Mouse (Mus musculus) embryonic facial prominence, embryonic 15.5 days (tissue): Measurements from ENCODE around the gene Rhox8. TPM values are rescaled to one million over a fixed set of nuclear protein-coding genes. Genes with fewer than 3 reads are reported as not detected.
"Not testable (repeated sequence)": the region's sequence is repeated elsewhere in the genome, so short reads cannot be mapped to it uniquely, and the experiment has no call there.

ENCODE experiments used
- ATAC-seq: fragments of 200-750 bp; cut with Nextera tagmentation; 2 replicates; pipeline ENCODE4 v1.8.0; 2017; ENCODE audit warnings: low read depth, moderate TSS enrichment; ENCODE audit not compliant: insufficient number of reproducible peaks, low FRiP score, low TSS enrichment
- H3K27ac ChIP-seq: fragments of 300-500 bp; sonication (generic); replicated peaks from 2 replicates; pipeline ENCODE4 v1.5.1; 2015; ENCODE audit warnings: mild to moderate bottlenecking, inconsistent platforms
- H3K27me3 ChIP-seq: fragments of 300-500 bp; sonication (generic); 2 replicates; pipeline ENCODE4 v1.6.1; 2015; ENCODE audit warnings: inconsistent platforms
- H3K36me3 ChIP-seq: fragments of 300-500 bp; sonication (generic); 2 replicates; pipeline ENCODE4 v1.6.1; 2015; ENCODE audit warnings: mild to moderate bottlenecking, inconsistent platforms
- H3K4me1 ChIP-seq: fragments of 300-500 bp; sonication (generic); 2 replicates; pipeline ENCODE4 v1.6.1; 2015; ENCODE audit warnings: inconsistent platforms
- H3K4me2 ChIP-seq: fragments of 300-500 bp; sonication (generic); replicated peaks from 2 replicates; pipeline ENCODE4 v1.6.1; 2015; ENCODE audit warnings: mild to moderate bottlenecking, inconsistent platforms
- H3K4me3 ChIP-seq: fragments of 300-500 bp; sonication (generic); replicated peaks from 2 replicates; pipeline ENCODE4 v1.5.1; 2015; ENCODE audit warnings: mild to moderate bottlenecking, inconsistent platforms
- H3K9ac ChIP-seq: fragments of 300-500 bp; sonication (generic); 2 replicates; pipeline ENCODE4 v1.6.1; 2015; ENCODE audit warnings: inconsistent platforms
- H3K9me3 ChIP-seq: fragments of 300-500 bp; sonication (generic); replicated peaks from 2 replicates; pipeline ENCODE4 v1.6.1; 2016; ENCODE audit warnings: inconsistent platforms
- WGBS: fragments of 180-500 bp; shearing (Covaris S2); methylation state at CpG from one replicate; pipeline ENCODE4 v1.1.7; 2015; 5-methylcytosine and 5-hydroxymethylcytosine counted together
- polyA plus RNA-seq: library from polyadenylated mRNA; unstranded; fragments of >200 nt; fragmentation: Nextera tagmentation; extraction: Ambion mirVana; gene quantifications from 2 replicates; pipeline ENCODE4 v1.2.1, GENCODE M21; 2015

Rhox8 gene
- polyA plus RNA-seq: not detected in 2 replicates

DNA sequence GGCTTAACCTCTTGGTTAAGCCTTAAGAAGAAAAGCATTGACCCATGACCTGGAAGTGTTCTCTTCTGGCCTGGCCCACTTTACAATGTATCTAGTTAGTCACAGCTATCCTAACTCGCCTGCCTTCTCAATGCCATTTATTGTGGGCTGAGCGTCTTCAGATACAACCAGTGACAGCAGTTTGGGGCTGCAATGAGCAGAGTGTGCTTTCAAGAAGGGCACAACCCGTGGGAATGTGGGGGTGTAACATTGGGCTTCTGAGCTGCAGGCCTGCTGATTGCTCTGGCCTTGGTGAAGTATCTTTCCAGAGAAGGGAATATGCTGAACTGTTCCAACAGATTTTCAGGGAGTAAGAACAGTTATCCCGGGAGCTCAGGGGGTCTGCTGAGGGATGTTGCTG, at the start of gene Rhox8:
Gene Rhox8, minus strand, starts transcription at position 101 of the 400 bp plus-strand sequence.
- Histone ChIP-seq H3K4me3 (no peak within 1 kb of the TSS), H3K4me2 (no peak within 1 kb of the TSS), H3K9me3 (no peaks in the 10 kb centered on the region), H3K27ac (no peak within 1 kb of the TSS), H3K9ac (no peak within 1 kb of the TSS), H3K4me1 (no peaks in the 10 kb centered on the region), H3K36me3 (no peaks in the 10 kb centered on the region), H3K27me3 (no peaks in the 10 kb centered on the region)
- ATAC-seq: no peak
- WGBS: 67% methylated on average over 4 of the region's 4 CpGs

DNA sequence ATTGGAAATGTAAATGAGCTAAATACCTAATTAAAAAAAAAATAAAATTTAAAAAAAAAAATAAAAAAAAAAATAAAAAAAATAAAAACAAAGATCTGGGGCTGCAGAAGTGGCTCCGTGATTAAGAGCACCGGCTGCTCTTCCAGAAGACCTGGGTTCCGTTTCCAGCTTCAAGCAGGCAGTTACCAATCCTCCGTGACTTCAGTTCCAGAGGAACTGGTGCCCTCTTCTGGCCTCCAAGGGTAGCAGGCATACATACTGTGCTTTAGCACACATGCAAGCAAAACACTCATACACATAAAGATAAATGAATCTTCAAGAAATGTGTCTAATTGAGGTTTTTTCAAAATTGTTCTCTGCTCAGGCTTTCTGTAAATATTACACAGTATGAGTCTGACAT, 37.6 kb upstream of the Rhox8 start:
- no peak overlapping the region for H3K4me2 ChIP-seq
- H3K36me3 ChIP-seq: no peaks in the 10 kb centered on the region
- no peaks in the 10 kb centered on the region for H3K27me3 ChIP-seq
- H3K4me3 ChIP-seq: no peak overlapping the region
- WGBS: 70% methylated on average over 4 of the region's 4 CpGs
- no peak overlapping the region for H3K27ac ChIP-seq
- H3K4me1 ChIP-seq: no peaks in the 10 kb centered on the region
- no peak overlapping the region for H3K9ac ChIP-seq
- no peaks in the 10 kb centered on the region for H3K9me3 ChIP-seq
- ATAC-seq: no peak

DNA sequence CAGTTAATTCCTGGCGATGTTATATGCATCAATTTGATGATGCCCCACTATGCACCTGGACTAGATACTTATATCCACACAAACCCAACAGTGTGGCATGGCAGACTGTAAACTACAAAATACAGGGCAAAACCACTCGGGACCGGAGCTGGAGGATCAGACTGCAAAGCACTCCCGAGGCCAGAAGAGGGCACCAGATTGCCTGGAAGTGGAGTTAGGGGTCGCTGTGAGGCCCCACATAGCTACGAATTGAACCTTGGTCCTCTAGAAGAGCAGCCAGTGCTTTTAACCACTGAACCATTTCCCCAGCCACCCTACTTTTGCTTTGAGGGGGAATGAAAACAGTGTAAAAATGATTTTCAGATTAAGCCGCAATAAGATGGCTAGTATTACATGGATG, 29.8 kb upstream of the Rhox8 start:
- Histone ChIP-seq H3K27me3 (no peaks in the 10 kb centered on the region), H3K9me3 (no peaks in the 10 kb centered on the region), H3K4me3 (no peak overlapping the region), H3K36me3 (no peaks in the 10 kb centered on the region), H3K9ac (no peak overlapping the region), H3K4me2 (no peak overlapping the region), H3K27ac (no peak overlapping the region), H3K4me1 (no peaks in the 10 kb centered on the region)
- ATAC-seq: no peak
- WGBS: 52% methylated on average over 7 of the region's 7 CpGs

DNA sequence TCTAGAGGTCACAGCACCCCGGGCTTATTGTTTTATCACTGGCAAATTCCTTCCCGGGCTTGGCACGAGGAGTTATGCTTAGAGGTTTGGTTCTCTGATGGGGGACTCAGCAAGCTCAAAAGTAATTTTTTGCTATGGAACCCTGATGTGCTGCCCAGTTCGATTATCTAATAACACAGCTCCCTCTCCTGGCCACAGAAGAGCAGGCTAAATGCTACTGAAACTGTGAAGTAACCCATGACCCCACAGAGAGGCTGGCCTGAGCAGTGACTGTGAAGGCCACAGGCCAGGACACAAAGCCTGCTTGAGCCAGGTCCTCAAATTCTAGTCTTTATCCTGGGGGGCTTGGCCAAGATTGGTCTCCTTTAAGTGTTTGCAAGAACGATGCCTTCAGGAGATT, 25.0 kb upstream of the Rhox8 start:
- no peak overlapping the region for H3K4me3 ChIP-seq
- no peaks in the 10 kb centered on the region for H3K27me3 ChIP-seq
- H3K4me1 ChIP-seq: no peaks in the 10 kb centered on the region
- no peaks in the 10 kb centered on the region for H3K36me3 ChIP-seq
- no peaks in the 10 kb centered on the region for H3K9me3 ChIP-seq
- WGBS: 71% methylated on average over 5 of the region's 5 CpGs
- no peak for ATAC-seq
- H3K9ac ChIP-seq: no peak overlapping the region
- no peak overlapping the region for H3K27ac ChIP-seq
- H3K4me2 ChIP-seq: no peak overlapping the region

DNA sequence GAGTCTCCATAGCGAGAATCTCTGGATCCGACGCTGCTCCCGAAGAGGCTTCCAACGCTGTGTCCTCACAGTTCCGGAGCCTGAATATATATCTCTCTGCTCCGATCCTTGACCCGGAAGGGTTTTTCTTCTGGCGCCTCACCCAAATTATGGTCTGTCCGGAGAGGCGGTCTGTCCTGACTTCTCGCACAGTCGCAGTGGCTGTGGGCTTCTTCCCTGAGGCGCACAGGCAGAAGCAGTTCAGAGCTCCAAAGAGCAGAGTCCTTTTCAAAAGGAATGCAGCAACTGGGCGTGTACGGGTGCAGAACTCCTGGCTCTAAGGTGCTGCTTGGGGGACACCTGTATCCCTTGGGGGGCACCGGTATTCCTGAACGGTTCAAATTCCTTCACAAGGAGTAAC, 22.9 kb upstream of the Rhox8 start, which contains the start of gene Rhox9:
Gene Rhox9, minus strand, starts transcription at position 101 of the 400 bp plus-strand sequence.
- 90% methylated on average over 10 of the region's 18 CpGs for WGBS
- H3K9ac ChIP-seq, H3K36me3 ChIP-seq: not testable (repeated sequence)

DNA sequence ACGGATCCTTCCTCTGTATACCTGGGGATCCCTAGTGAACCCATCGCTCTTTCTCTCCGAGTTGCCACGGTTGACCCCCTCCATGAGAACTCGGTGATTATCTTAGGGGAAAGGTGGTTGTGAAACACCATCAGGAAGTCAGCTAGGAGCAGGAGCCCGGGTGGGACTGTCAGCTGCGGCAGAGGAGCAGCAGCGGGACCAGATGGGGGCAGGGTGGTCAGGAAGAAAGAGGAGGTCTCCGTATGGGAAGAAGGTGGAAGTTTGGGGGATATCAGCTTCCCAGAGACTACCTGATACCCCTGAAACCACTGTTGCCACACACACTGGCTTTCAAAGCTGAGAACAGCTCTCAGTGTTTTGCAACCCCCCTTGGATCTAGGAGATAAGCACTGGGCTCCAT, 18.4 kb upstream of the Rhox8 start, which contains the start of gene Rhox7b:
Gene Rhox7b, minus strand, starts transcription at position 101 of the 400 bp plus-strand sequence.
- not testable (repeated sequence) for ATAC-seq
- 65% methylated on average over 9 of the region's 9 CpGs for WGBS

More for the DNA sequence above, 22.9 kb upstream of the Rhox8 start, which contains the start of gene Rhox9:
- not testable (repeated sequence) for H3K9me3 ChIP-seq, ATAC-seq, H3K4me1 ChIP-seq, H3K4me3 ChIP-seq, H3K27ac ChIP-seq, H3K27me3 ChIP-seq, H3K4me2 ChIP-seq

DNA sequence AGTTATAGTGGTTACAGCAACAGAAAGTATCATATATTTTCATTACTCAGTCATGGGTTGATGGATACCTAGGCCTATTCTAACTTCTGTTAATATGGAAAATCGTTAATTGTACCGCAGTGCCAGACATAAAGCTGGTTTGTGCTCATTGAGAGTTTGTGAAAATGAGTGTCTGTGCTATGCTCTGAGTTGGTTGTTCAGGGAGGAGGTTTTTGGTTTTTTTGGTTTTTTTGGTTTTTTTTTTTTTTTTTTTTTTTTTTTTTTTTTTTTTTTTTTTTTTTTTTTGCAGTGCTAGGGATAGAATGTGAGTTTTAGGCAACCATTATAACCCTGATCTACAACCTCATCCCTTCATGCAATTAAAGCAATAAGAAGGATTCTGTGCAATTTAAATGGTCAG, 7.1 kb downstream of the Rhox8 start:
- H3K9me3 ChIP-seq: no peaks in the 10 kb centered on the region
- no peak overlapping the region for H3K27ac ChIP-seq
- H3K36me3 ChIP-seq: no peaks in the 10 kb centered on the region
- H3K4me2 ChIP-seq: no peak overlapping the region
- H3K27me3 ChIP-seq: no peaks in the 10 kb centered on the region
- no peak overlapping the region for H3K9ac ChIP-seq
- H3K4me1 ChIP-seq: no peaks in the 10 kb centered on the region
- no peak overlapping the region for H3K4me3 ChIP-seq
- WGBS: 88% methylated on average over 2 of the region's 2 CpGs
- ATAC-seq: no peak

More for the DNA sequence above, 18.4 kb upstream of the Rhox8 start, which contains the start of gene Rhox7b:
- not testable (repeated sequence) for H3K9me3 ChIP-seq, H3K36me3 ChIP-seq, H3K4me2 ChIP-seq, H3K27me3 ChIP-seq, H3K9ac ChIP-seq, H3K27ac ChIP-seq, H3K4me1 ChIP-seq, H3K4me3 ChIP-seq

DNA sequence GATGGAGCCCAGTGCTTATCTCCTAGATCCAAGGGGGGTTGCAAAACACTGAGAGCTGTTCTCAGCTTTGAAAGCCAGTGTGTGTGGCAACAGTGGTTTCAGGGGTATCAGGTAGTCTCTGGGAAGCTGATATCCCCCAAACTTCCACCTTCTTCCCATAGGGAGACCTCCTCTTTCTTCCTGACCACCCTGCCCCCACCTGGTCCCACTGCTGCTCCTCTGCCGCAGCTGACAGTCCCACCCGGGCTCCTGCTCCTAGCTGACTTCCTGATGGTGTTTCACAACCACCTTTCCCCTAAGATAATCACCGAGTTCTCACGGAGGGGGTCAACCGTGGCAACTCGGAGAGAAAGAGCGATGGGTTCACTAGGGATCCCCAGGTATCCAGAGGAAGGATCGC, 47.4 kb downstream of the Rhox8 start, which contains the start of gene Rhox7a:
Gene Rhox7a, plus strand, starts transcription at position 301 of the 400 bp plus-strand sequence.
- not testable (repeated sequence) for H3K27ac ChIP-seq, H3K4me3 ChIP-seq, H3K27me3 ChIP-seq, H3K36me3 ChIP-seq, ATAC-seq, H3K4me2 ChIP-seq, H3K4me1 ChIP-seq, H3K9me3 ChIP-seq, H3K9ac ChIP-seq
- WGBS: 76% methylated on average over 8 of the region's 8 CpGs

DNA sequence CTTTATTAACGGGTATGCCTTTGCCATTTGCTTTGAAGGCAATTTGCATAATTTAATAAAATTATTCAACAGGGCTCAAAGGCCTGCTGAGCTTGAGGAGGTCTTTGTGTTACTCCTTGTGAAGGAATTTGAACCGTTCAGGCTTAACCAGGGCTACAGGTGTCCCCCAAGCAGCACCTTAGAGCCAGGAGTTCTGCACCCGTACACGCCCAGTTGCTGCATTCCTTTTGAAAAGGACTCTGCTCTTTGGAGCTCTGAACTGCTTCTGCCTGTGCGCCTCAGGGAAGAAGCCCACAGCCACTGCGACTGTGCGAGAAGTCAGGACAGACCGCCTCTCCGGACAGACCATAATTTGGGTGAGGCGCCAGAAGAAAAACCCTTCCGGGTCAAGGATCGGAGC, 52.1 kb downstream of the Rhox8 start, which contains the start of gene Rhox6:
Gene Rhox6, plus strand, starts transcription at position 301 of the 400 bp plus-strand sequence.
- WGBS: 86% methylated on average over 4 of the region's 12 CpGs
- not testable (repeated sequence) for H3K4me3 ChIP-seq, H3K27ac ChIP-seq, H3K27me3 ChIP-seq, H3K4me2 ChIP-seq, H3K36me3 ChIP-seq, ATAC-seq, H3K9me3 ChIP-seq, H3K9ac ChIP-seq, H3K4me1 ChIP-seq

Other genes with a start within 250 kb of the Rhox8 start
- gene Rhox2g, start 235.5 kb downstream of the Rhox8 start, polyA plus RNA-seq: not detected in 2 replicates
- not detected in 2 replicates for gene Rhox4g, start 227.6 kb downstream of the Rhox8 start, polyA plus RNA-seq
- not detected in 2 replicates for gene Rhox3h, start 210.2 kb downstream of the Rhox8 start, polyA plus RNA-seq
- gene Rhox2h, start 205.7 kb downstream of the Rhox8 start, polyA plus RNA-seq: not detected in 2 replicates
- 1.3 and 2.2 TPM in 2 replicates for gene Rhox5, start 74.1 kb downstream of the Rhox8 start, polyA plus RNA-seq
- 1.00 and 1.6 TPM in 2 replicates for gene Rhox6, start 52.0 kb downstream of the Rhox8 start, polyA plus RNA-seq
- gene Rhox7a, start 47.3 kb downstream of the Rhox8 start, polyA plus RNA-seq: not detected in 2 replicates
- gene Rhox7b, start 18.3 kb upstream of the Rhox8 start, polyA plus RNA-seq: not detected in 2 replicates
- not detected in 2 replicates for gene Rhox9, start 22.8 kb upstream of the Rhox8 start, polyA plus RNA-seq
- gene Btg1-ps1, start 139.9 kb upstream of the Rhox8 start, polyA plus RNA-seq: not detected in 2 replicates
- not detected in 2 replicates for gene Btg1-ps2, start 164.2 kb upstream of the Rhox8 start, polyA plus RNA-seq
- not detected in 2 replicates for gene Rhox10, start 187.5 kb upstream of the Rhox8 start, polyA plus RNA-seq
- not detected in 2 replicates for gene Rhox11, start 206.2 kb upstream of the Rhox8 start, polyA plus RNA-seq
- not detected in 2 replicates for gene Rhox12, start 232.0 kb upstream of the Rhox8 start, polyA plus RNA-seq
- not detected in 2 replicates for gene Rhox13, start 242.3 kb upstream of the Rhox8 start, polyA plus RNA-seq